Mouse (Mus musculus): Measurements from ENCODE around the gene Gm20696.

- TF ChIP-seq GATA1 (IDR thresholded peaks at IDR 0.05; ENCODE audit: borderline replicate concordance, low read length) = no peak
- no peak for TF ChIP-seq FLI1 (IDR thresholded peaks at IDR 0.05; ENCODE audit: low read length)
These were observed 33.9 kb upstream of the Gm20696 start for GRCm38 (mm10) chr6:99700484-99700883.
